Mouse (Mus musculus) left cerebral cortex, adult 8-10 months (tissue): ENCODE measurements around the gene Cnnm3. TPM values are rescaled to one million over a fixed set of nuclear protein-coding genes. Genes with fewer than 3 reads are reported as not detected.

Source experiments
- DNase-seq, 2 experiments: peaks; one replicate each; pipeline ENCODE4 v3.0.0; 2022; ENCODE audit warnings: low spot score in 2 of 2
- total RNA-seq, 4 experiments: library from RNA; stranded (reverse); gene quantifications; 2 replicates each; pipeline ENCODE4 v1.2.4; 2022

The Cnnm3 gene
- 10 to 100 TPM; 31.8 to 38.3 (median 33.4) TPM for total RNA-seq

DNA sequence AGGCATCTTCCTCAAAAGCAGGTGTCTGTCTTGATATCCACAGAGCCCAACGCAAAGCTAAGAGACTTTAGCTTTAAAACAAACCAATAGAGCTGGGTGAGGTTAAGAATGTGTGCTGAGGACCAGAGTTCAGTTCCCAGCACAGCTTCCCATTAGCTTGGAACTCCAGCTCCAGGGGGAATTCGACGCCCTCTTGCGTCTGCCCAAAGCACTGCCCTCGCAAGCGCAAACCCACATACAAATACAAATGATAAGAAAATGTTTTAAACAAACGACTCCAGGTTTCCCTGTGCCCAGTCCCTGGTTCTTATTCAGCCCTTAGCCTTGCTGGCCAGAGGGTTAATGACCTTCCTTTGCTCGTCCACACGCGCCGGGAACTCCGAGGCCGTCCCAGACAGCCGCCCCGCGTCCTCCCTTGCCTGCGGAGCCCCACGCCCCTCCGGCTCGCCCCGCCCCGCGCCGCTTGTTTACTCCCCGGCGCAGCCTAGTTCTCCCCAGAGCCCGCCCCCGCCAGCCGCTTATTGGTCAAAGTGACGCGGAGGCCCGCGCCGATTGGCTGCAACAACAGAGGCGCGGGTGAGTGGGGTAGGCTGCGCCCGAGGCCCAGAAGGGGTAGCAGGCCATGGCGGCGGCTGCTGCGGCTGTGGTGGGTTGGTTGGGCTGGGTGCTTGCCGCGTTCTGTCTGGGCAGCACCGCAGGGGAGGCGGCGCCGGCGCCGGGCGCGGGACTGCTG lies at the start of gene Cnnm3:
Gene Cnnm3, plus strand, starts transcription at position 579 of the 733 bp plus-strand sequence.
- DNase-seq = peak; percentile 98 to 99

- DNase-seq = no peak
Observed at GRCm38 (mm10) chr1:36465641-36466160, 46.0 kb upstream of the Cnnm3 start.

- no peak for DNase-seq
Observed at GRCm38 (mm10) chr1:36467446-36467845, 44.2 kb upstream of the Cnnm3 start.

DNA sequence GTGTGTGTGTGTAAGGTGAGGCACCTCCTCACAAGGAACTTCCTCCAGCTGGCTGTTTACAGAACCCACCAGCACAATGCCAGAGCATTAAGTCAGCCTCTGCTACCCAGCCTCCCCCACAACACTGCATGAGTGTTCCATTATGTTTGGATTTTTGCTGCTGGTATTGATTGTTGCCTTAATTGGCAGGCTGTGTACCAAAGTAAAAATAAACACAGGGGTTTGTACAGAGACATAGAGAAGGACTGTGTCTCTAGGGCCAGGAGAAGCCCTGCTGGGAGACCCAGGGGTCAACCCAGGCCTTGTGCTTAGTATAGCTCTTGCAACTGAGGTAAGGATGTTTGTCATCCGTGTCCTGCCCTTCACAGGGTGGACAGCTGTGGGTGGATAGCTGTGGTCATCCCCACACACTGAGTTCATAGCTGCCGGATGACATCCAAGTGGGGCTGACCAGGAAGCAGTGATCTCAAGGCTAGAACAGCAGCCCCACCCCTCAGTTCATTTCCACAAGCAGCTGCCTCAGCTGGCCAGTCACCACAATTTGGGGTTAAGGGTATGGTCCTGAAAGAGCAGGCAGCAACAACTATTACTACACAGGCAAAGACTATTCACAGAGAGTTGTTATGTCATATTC lies 41.7 kb upstream of the Cnnm3 start:
- DNase-seq = no peak

GRCm38 (mm10) chr1:36471181-36472105 lies 40.2 kb upstream of the Cnnm3 start, which contains the start of gene Cnnm4:
Gene Cnnm4, plus strand, starts transcription at chr1:36471620.
- peak; percentile 57 to 84 for DNase-seq

GRCm38 (mm10) chr1:36472106-36472440 lies 39.6 kb upstream of the Cnnm3 start:
- DNase-seq = no peak

DNA sequence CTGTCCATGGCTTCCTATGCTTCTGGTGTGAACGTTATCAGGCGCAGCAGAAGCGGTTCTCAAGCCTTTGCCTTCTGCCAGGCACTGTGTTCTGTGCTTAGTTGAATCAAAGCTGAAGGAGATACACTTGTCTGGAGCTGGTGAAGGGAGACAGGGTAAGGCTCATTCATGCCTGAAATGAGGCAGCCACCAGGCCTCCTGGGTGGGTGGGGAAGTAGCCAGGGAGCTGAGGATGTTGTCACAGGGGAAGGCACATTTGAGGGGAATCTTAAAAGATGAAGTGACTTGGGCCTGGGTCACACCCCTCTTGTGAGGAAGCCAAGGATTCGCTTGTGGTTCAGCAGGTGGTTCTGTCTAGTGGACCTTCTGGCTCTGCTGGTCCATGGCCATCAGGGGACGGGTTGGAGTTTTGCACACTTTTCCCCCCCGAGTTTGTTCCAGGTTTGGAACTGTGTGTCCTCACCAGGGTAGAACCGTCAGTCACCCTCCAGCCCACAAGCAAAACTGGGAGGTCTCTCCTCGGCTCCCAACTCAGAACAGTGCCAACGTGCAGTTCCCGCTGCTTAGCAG lies 38.4 kb upstream of the Cnnm3 start:
- DNase-seq = no peak

DNA sequence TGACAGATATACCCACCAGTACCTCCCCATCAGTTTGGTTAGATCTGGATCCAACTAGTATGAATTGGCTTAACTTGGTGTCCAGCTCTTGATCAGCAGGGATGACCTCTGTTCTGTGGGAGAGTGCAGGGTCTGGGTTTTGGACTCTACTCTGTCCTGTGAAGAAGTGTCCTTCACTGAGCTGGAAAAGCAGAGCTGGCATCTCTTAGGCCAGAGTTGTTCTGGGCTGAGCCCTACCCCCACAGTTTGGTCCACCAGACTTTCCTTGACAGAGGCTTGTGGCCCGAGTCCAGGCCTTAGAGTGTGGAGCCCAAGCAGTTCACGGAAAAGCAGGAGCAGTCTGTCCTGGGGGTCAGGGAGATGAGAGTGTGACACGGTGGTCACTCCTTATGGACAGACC lies 37.0 kb upstream of the Cnnm3 start:
- DNase-seq = no peak

- no peak for DNase-seq
Observed at GRCm38 (mm10) chr1:36475480-36476110, 36.1 kb upstream of the Cnnm3 start.

GRCm38 (mm10) chr1:36476426-36476825 lies 35.2 kb upstream of the Cnnm3 start:
- no peak for DNase-seq

DNA sequence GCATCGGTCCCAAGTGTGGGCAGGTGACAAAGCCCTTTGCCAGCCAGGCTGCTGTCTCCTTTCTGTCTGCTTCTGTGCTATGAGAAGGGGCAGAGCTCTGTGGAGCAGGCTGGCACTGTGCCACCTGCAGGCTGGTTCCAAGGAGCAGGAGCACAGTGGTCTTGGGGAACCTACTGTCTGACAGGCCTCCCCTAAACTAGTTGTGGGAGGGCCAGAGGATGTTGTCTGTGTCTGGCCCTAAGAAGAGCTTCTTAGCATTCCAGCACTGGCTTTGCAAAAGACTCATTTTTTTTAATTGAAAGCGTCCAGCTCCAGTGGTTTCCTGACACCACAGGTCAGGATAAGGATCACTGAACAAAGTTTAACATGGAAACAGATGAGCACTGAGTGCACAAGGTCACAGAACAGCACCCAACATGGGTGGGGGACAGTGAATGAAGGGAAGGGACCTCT lies 33.3 kb upstream of the Cnnm3 start:
- DNase-seq = no peak

DNA sequence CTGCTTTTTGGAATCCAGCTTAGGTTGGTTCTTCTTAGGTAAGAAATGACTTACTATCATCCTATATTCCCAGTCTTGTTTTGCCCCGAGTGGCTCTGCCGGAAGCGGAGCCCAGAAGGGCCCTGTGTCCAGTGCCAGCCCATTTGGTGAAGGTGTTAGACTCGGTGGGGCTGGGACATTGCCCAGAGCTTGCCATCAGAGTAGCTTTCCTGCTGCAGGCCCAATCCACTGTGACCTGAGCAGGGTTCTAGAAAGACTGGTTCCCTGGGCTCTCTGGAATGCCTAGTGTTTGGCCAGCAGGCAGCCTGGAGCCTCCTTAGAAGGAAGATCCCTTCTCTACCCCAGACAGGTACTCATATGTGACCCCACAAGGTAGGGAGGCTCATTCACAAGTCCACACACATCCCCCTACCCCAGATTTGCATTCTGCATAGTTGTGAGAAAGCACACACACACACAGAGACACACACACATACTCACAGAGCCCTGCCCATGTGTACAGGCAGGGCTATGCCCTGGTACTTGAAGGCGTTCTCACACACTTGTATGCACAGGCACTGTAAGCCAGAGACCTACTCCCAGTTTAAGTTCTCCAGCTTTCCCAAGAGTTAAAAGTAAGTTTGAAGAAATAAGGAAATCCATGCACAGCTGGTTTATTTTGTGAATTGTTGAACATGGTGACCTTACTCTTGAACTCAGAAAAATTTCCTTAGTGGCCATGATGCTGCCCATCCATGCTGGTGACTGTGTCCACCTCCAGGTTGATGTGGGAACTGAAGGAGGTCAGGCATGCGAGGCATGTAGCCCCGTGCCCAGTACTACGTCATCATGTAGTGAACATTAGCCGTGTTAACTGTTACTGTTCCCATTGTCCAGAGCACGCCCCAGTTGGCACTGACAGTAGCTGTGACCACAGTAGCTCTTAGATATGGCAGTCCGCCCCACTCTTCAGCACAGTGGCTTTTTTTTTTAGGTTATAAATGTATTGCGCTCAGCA lies 31.5 kb upstream of the Cnnm3 start:
- DNase-seq = no peak

- DNase-seq = no peak
Observed at GRCm38 (mm10) chr1:36483825-36484224, 27.8 kb upstream of the Cnnm3 start.

- DNase-seq = no peak
Observed at GRCm38 (mm10) chr1:36485080-36485479, 26.6 kb upstream of the Cnnm3 start.

- DNase-seq = no peak
Observed at GRCm38 (mm10) chr1:36487111-36487510, 24.6 kb upstream of the Cnnm3 start.

DNA sequence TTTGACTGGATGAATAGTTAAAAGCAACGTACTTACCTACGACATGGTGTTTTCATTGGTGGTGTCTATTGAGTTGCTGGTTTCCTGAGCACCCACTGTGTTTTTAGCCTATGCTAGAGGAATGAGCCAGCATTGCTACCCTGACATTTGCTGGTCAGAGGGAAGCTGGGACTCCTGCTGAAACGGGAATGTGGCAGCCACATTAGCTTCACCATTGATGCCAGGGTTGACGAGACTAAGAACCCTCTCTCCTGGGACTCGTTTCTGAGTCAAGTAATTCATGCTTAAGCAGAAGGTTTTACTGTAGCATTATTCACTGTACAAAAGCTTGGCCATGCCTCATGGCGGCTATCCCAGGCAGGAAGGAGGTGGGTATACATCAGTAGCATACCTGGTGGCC lies 22.0 kb upstream of the Cnnm3 start:
- no peak for DNase-seq

DNA sequence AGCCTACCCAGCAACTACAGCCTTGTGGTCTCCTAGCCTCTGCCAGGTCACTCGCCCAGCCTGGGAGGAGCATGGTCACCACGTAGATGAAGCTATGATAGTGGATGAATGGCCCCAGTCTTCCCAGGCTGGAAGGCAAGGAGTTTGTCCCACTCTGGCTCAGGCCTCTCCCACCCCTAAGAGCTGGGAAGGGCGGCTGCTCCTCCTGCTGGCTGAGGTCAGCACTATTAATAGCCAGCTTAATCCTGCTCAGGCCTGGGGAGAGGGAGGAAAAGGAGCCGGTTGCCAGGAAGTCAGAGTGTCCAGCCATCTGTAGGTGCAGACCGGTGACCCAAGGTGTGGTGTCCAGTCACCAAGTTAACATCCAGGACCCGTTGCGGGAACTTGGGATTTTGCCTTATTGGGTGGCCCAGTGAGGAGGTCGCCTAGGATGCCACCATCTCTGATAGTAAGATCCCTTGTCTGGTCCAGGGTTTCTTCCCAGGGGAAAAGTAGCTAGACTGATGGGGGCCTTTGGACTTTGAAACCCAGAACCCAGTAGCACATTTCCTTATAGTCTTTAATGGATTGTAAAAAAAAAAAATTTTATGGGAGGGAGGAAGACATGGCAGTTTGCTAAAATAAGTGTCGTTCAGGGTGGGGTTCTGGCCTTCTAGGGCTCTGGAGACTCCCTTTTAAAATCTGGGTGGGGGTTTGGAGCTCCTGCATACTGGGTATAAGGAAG lies 19.1 kb upstream of the Cnnm3 start:
- no peak for DNase-seq

- no peak for DNase-seq
Observed at GRCm38 (mm10) chr1:36493299-36493698, 18.4 kb upstream of the Cnnm3 start.

DNA sequence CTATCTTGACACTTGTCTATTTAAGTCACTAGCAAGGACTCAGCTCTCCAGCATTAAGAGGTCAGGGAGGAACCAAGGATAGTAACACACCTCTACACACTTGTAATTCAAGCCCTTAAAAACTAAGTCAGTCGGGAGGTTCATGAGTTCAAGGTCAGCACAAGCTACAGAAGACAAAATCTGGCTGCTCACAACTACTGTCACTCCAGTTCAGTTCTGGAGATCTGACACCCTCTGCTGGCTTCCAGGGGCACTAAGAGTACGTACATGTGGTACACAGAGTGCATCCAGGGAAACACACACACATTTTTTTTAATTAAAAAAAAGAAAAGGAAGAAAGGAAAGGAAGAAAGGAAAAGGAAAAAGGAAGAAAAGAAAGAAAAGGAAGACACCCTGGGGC lies 14.9 kb upstream of the Cnnm3 start:
- DNase-seq = no peak
